Mouse (Mus musculus) hindbrain, embryonic 12.5 days (tissue): ENCODE measurements at regions not wholly inside any gene's neighbourhood (a gene's known extent, or its start where the extent isn't known, plus 50 kb on each side); places are given as distances from the start of the nearest gene placed in this dataset.

Source experiments
- ATAC-seq: fragments of 200-750 bp; cut with Nextera tagmentation; 2 replicates; pipeline ENCODE4 v1.8.0; 2017; ENCODE audit warnings: moderate TSS enrichment; ENCODE audit not compliant: low FRiP score
- H3K27ac ChIP-seq: fragments of 300-500 bp; sonication (generic); 2 replicates; pipeline ENCODE4 v1.5.1; 2016; ENCODE audit warnings: mild to moderate bottlenecking
- H3K27me3 ChIP-seq: fragments of 300-500 bp; sonication (generic); 2 replicates; pipeline ENCODE4 v1.6.1; 2016; ENCODE audit warnings: mild to moderate bottlenecking
- H3K36me3 ChIP-seq: fragments of 300-500 bp; sonication (generic); 2 replicates; pipeline ENCODE4 v1.6.1; 2016; ENCODE audit warnings: mild to moderate bottlenecking
- H3K4me1 ChIP-seq: fragments of 300-500 bp; sonication (generic); 2 replicates; pipeline ENCODE4 v1.6.1; 2016
- H3K4me2 ChIP-seq: fragments of 300-500 bp; sonication (generic); replicated peaks from 2 replicates; pipeline ENCODE4 v1.6.1; 2016; ENCODE audit warnings: mild to moderate bottlenecking
- H3K4me3 ChIP-seq: fragments of 300-500 bp; sonication (generic); 2 replicates; pipeline ENCODE4 v1.5.1; 2016; ENCODE audit warnings: mild to moderate bottlenecking
- H3K9ac ChIP-seq: fragments of 300-500 bp; sonication (generic); 2 replicates; pipeline ENCODE4 v1.6.1; 2016; ENCODE audit warnings: mild to moderate bottlenecking, moderate library complexity
- H3K9me3 ChIP-seq: fragments of 300-500 bp; sonication (generic); replicated peaks from 2 replicates; pipeline ENCODE4 v1.6.1; 2016; ENCODE audit warnings: mild to moderate bottlenecking
- WGBS: fragments of 180-500 bp; shearing (Covaris S2); methylation state at CpG from one replicate; pipeline ENCODE4 v1.1.7; 2016; 5-methylcytosine and 5-hydroxymethylcytosine counted together

DNA sequence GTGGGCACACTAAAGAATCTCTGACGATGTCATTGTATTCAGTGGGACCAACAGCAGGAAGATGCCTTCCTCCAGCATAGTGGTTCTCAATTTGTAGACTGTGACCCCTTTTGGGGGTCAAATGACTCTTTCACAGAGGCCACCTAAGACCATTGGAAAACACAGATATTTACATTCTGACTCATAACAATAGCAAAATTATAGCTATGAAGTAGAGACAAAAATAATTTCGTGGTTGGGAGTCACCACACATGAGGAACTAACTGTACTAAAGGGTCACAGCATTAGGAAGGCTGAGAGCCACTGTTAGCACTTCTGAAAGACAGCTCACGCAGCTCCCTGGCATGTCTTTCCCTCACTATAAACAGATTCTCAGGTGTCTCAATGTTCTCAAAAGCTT lies 129.1 kb downstream of the Tent5c start:
- H3K9me3 ChIP-seq: no peaks in the 10 kb centered on the region
- H3K9ac ChIP-seq: no peak overlapping the region
- H3K4me2 ChIP-seq: no peak overlapping the region
- 87% methylated on average over 3 of the region's 3 CpGs for WGBS
- H3K4me1 ChIP-seq: no peaks in the 10 kb centered on the region
- no peak for ATAC-seq
- no peak overlapping the region for H3K27ac ChIP-seq
- H3K4me3 ChIP-seq: no peak overlapping the region
- H3K27me3 ChIP-seq: no peaks in the 10 kb centered on the region
- no peaks in the 10 kb centered on the region for H3K36me3 ChIP-seq

DNA sequence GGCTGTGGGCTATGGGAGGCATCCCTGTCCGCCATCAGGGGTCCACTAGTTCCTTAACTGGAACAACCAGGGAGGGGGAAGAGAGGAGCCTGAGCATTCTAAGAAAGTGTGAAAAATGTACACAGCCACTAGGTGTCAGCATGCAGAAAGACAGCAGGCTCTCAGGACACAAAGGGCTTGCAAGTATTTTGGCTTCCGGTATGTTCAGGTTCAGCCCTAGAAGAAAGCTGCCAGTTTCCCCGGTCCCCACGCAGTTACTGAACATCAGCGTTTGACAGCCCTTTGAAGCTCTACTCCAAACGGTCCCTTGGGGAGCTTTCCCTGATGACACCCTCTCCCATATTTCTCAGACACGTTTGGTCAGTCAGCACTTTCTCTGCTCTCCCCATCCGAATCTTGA lies 130.1 kb downstream of the Tent5c start:
- 33% methylated on average over 8 of the region's 8 CpGs for WGBS
- H3K4me1 ChIP-seq: no peaks in the 10 kb centered on the region
- H3K9ac ChIP-seq: peak overlapping the region; percentile 42; the same call in 1 of the 2 replicates
- H3K4me3 ChIP-seq: peak overlapping the region; percentile 12; the same call in 1 of the 2 replicates
- no peak overlapping the region for H3K27ac ChIP-seq
- H3K4me2 ChIP-seq: peak overlapping the region; percentile 47
- no peaks in the 10 kb centered on the region for H3K36me3 ChIP-seq
- no peaks in the 10 kb centered on the region for H3K9me3 ChIP-seq
- ATAC-seq: peak; percentile 79
- H3K27me3 ChIP-seq: no peaks in the 10 kb centered on the region

GRCm38 (mm10) chr3:100333478-100333877 lies 155.6 kb downstream of the Tent5c start:
- no peak for ATAC-seq
- no peak overlapping the region for H3K4me3 ChIP-seq
- no peaks in the 10 kb centered on the region for H3K9me3 ChIP-seq
- H3K9ac ChIP-seq: no peak overlapping the region
- 87% methylated on average over 2 of the region's 2 CpGs for WGBS
- H3K4me1 ChIP-seq: no peaks in the 10 kb centered on the region
- no peak overlapping the region for H3K4me2 ChIP-seq
- H3K36me3 ChIP-seq: no peaks in the 10 kb centered on the region
- no peaks in the 10 kb centered on the region for H3K27me3 ChIP-seq
- H3K27ac ChIP-seq: no peak overlapping the region

DNA sequence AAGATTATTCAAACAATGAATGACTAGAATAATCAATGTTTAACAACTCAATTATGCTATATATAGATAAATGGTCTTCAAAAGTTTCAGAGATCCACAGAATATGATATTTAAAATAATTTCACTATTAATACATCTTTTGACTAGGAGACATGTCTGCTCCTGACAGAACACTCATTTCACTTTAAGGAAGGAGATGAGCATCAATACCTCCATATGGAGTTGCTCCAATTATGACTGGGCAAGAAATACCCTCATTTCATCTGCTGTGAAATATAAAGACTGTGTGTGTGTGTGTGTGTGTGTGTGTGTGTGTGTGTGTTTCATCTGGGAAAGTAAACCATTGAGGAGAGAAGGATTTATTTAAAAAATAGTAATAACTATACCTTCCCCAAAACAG lies 156.2 kb upstream of the Wdr3 start:
- no peak overlapping the region for H3K27ac ChIP-seq
- no peaks in the 10 kb centered on the region for H3K27me3 ChIP-seq
- no peaks in the 10 kb centered on the region for H3K36me3 ChIP-seq
- 0 out of 2 replicates have a peak, but pooled peaks cover 8% of the 10 kb centered on the region for H3K9me3 ChIP-seq
- H3K4me1 ChIP-seq: no peaks in the 10 kb centered on the region
- H3K4me2 ChIP-seq: no peak overlapping the region
- H3K4me3 ChIP-seq: no peak overlapping the region
- ATAC-seq: no peak
- H3K9ac ChIP-seq: no peak overlapping the region

GRCm38 (mm10) chr3:100287818-100288217 lies 125.6 kb upstream of the Wdr3 start:
- no peak overlapping the region for H3K27ac ChIP-seq
- H3K4me1 ChIP-seq: no peaks in the 10 kb centered on the region
- no peaks in the 10 kb centered on the region for H3K36me3 ChIP-seq
- no peaks in the 10 kb centered on the region for H3K9me3 ChIP-seq
- H3K4me3 ChIP-seq: no peak overlapping the region
- no peak overlapping the region for H3K4me2 ChIP-seq
- 88% methylated on average over 1 of the region's 1 CpGs for WGBS
- no peak overlapping the region for H3K9ac ChIP-seq
- no peak for ATAC-seq
- H3K27me3 ChIP-seq: no peaks in the 10 kb centered on the region

GRCm38 (mm10) chr3:100266976-100267375 lies 104.8 kb upstream of the Wdr3 start:
- no peaks in the 10 kb centered on the region for H3K27me3 ChIP-seq
- H3K27ac ChIP-seq: no peak overlapping the region
- no peaks in the 10 kb centered on the region for H3K9me3 ChIP-seq
- no peaks in the 10 kb centered on the region for H3K4me1 ChIP-seq
- H3K4me3 ChIP-seq: no peak overlapping the region
- H3K9ac ChIP-seq: no peak overlapping the region
- no peak overlapping the region for H3K4me2 ChIP-seq
- no peaks in the 10 kb centered on the region for H3K36me3 ChIP-seq
- ATAC-seq: no peak

GRCm38 (mm10) chr3:100264991-100265390 lies 102.8 kb upstream of the Wdr3 start:
- Histone ChIP-seq H3K27me3 (no peaks in the 10 kb centered on the region), H3K4me2 (no peak overlapping the region), H3K4me3 (no peak overlapping the region), H3K27ac (no peak overlapping the region), H3K4me1 (no peaks in the 10 kb centered on the region), H3K9me3 (no peaks in the 10 kb centered on the region), H3K9ac (no peak overlapping the region), H3K36me3 (no peaks in the 10 kb centered on the region)
- no peak for ATAC-seq
- 59% methylated on average over 5 of the region's 5 CpGs for WGBS
